Mouse (Mus musculus) heart, embryonic 13.5 days (tissue): ENCODE data around the gene Lgalsl. TPM values are rescaled to one million over a fixed set of nuclear protein-coding genes. Genes with fewer than 3 reads are reported as not detected.

ENCODE experiments used
- ATAC-seq: fragments of 200-750 bp; cut with Nextera tagmentation; 2 replicates; pipeline ENCODE4 v1.8.0; 2017; ENCODE audit warnings: moderate TSS enrichment; ENCODE audit not compliant: insufficient number of reproducible peaks, low FRiP score, low TSS enrichment; ENCODE audit errors: extremely low read depth
- H3K27ac ChIP-seq: fragments of 300-500 bp; sonication (generic); replicated peaks from 2 replicates; pipeline ENCODE4 v1.5.1; 2015; ENCODE audit warnings: moderate library complexity, mild to moderate bottlenecking, inconsistent platforms
- H3K27me3 ChIP-seq: fragments of 300-500 bp; sonication (generic); replicated peaks from 2 replicates; pipeline ENCODE4 v1.6.1; 2015; ENCODE audit warnings: mild to moderate bottlenecking, inconsistent platforms
- H3K36me3 ChIP-seq: fragments of 300-500 bp; sonication (generic); 2 replicates; pipeline ENCODE4 v1.6.1; 2015; ENCODE audit warnings: mild to moderate bottlenecking, inconsistent platforms
- H3K4me1 ChIP-seq: fragments of 300-500 bp; sonication (generic); 2 replicates; pipeline ENCODE4 v1.6.1; 2015; ENCODE audit warnings: inconsistent platforms
- H3K4me2 ChIP-seq: fragments of 300-500 bp; sonication (generic); 2 replicates; pipeline ENCODE4 v1.6.1; 2015; ENCODE audit warnings: inconsistent platforms, mild to moderate bottlenecking, moderate library complexity
- H3K4me3 ChIP-seq: fragments of 300-500 bp; sonication (generic); 2 replicates; pipeline ENCODE4 v1.5.1; 2015; ENCODE audit warnings: moderate library complexity, mild to moderate bottlenecking, inconsistent platforms
- H3K9ac ChIP-seq: fragments of 300-500 bp; sonication (generic); 2 replicates; pipeline ENCODE4 v1.6.1; 2015; ENCODE audit warnings: inconsistent platforms, mild to moderate bottlenecking, moderate library complexity
- H3K9me3 ChIP-seq: fragments of 300-500 bp; sonication (generic); 2 replicates; pipeline ENCODE4 v1.6.1; 2016; ENCODE audit warnings: inconsistent platforms
- WGBS: fragments of 180-500 bp; shearing (Covaris S2); methylation state at CpG from one replicate; pipeline ENCODE4 v1.1.7; 2015; ENCODE audit warnings: mixed read lengths; 5-methylcytosine and 5-hydroxymethylcytosine counted together
- polyA plus RNA-seq: library from polyadenylated mRNA; unstranded; fragments of >200 nt; fragmentation: Nextera tagmentation; extraction: Ambion mirVana; gene quantifications from 2 replicates; pipeline ENCODE4 v1.2.1, GENCODE M21; 2015

Lgalsl gene
- polyA plus RNA-seq, 1 experiment from 2014 or later = 35.1 TPM

DNA sequence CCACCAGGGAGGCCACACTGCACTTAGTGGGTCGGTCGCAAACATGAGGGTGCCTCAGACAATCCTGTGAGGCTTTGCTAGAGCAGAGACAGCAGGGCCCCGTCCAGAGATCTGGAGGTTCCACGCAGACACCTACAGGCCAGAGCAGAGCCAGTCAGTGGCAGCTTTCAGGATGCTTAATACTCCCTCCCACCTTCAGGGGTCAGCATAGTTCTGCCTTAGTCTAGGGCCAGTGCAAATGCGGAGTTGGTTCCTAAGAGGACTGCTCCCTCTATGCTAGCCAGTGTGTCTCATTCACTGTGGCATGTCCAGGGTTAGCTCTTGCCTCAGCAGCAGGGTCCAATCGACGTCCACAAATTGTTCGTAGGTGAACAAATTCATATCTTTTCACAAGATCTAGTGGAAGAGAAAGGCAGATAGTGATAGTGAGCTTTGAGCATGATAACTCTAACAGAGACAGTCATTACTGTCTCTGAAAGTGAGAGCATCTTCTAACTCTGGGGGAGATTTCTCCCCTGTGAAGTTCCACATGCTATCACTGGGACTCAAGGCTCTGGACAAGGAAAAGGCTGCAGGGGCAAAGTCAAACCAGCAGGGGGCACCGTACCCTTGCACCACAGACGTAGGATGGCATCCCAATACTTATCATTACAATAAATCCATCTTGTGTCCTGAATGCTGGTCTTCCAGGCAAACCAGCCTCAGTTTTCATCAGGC lies 36.5 kb downstream of the Lgalsl start:
- H3K36me3 ChIP-seq = no peaks in the 10 kb centered on the region
- peaks cover 3% of the 10 kb centered on the region; the same call in 1 of the 2 replicates for H3K4me1 ChIP-seq
- no peak overlapping the region for H3K4me3 ChIP-seq
- no peak overlapping the region for H3K27ac ChIP-seq
- H3K9ac ChIP-seq = no peak overlapping the region
- peak; percentile 46; the same call in 1 of the 2 replicates for ATAC-seq
- WGBS = 33% methylated on average over 10 of the region's 10 CpGs
- H3K4me2 ChIP-seq = no peak overlapping the region
- H3K27me3 ChIP-seq = no peaks in the 10 kb centered on the region
- H3K9me3 ChIP-seq = no peaks in the 10 kb centered on the region

DNA sequence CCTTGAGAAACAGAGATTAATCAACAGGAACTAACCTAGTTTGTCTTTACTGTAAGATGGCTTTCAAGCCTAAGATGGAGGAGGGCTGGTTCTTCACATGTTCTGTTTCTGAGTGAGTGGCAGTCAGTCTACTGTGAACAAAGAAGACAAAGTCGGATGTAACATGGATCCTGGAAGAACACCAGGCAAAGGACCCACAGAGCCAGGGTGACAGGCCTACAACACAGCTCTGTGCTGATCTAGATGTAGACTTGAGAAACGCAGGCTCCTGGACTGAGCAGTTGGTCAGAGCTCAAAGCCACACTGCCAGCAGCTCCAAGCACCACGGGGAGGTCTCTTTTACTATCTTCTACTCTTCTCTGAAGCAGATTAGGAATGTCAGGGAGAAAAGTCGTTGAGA lies 37.2 kb downstream of the Lgalsl start:
- H3K4me3 ChIP-seq = no peak overlapping the region
- no peak overlapping the region for H3K4me2 ChIP-seq
- H3K27ac ChIP-seq = no peak overlapping the region
- H3K4me1 ChIP-seq = peaks cover 3% of the 10 kb centered on the region; the same call in 1 of the 2 replicates
- 53% methylated on average over 4 of the region's 4 CpGs for WGBS
- H3K9me3 ChIP-seq = no peaks in the 10 kb centered on the region
- H3K27me3 ChIP-seq = no peaks in the 10 kb centered on the region
- no peak overlapping the region for H3K9ac ChIP-seq
- no peak for ATAC-seq
- H3K36me3 ChIP-seq = no peaks in the 10 kb centered on the region

DNA sequence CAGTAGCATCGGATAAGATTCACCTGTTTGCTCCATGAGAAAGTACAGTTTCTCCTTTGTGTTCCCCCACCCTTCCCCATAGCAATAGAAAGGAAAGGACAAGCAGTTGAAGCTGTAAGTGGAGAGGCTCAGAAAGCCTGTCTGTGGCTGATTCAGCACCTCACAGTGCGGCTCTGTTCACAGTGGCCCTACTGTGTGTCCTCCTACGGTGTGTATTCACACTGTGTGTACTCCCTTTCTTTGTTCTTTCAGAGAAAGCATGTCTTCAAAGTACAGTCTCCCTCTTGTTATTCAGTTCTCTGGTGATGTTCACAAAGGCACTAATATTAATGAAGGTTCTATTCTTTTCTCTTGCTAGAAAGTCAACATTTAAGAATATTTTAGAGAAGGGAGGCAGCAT lies 38.2 kb downstream of the Lgalsl start:
- H3K27ac ChIP-seq = no peak overlapping the region
- no peaks in the 10 kb centered on the region for H3K9me3 ChIP-seq
- ATAC-seq = no peak
- no peak overlapping the region for H3K4me3 ChIP-seq
- H3K4me1 ChIP-seq = peaks cover 3% of the 10 kb centered on the region; the same call in 1 of the 2 replicates
- no peaks in the 10 kb centered on the region for H3K36me3 ChIP-seq
- H3K27me3 ChIP-seq = no peaks in the 10 kb centered on the region
- WGBS = 74% methylated on average over 3 of the region's 3 CpGs
- H3K9ac ChIP-seq = no peak overlapping the region
- no peak overlapping the region for H3K4me2 ChIP-seq

DNA sequence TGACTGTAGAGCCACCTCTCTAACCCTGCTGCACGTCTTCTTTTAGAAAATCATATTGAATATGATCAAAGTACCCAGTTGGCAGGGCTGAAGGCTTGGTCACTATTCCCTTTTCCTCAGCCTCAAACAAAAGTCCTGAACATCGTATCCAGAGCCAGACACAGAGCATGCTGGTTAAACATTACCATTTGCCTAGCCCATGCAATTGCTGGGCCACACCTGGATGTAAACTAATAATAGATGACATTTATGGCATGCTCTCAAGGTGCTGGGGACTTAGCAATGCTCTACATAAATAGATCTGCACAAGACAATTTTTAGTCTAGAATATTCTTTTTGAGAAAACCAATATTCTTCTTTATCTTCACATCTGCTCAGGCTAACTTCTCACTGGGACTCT lies 39.5 kb downstream of the Lgalsl start:
- WGBS = 71% methylated on average over 2 of the region's 2 CpGs
- peaks cover 3% of the 10 kb centered on the region; the same call in 1 of the 2 replicates for H3K4me1 ChIP-seq
- H3K9me3 ChIP-seq = no peaks in the 10 kb centered on the region
- H3K27me3 ChIP-seq = no peaks in the 10 kb centered on the region
- no peak overlapping the region for H3K9ac ChIP-seq
- no peak overlapping the region for H3K27ac ChIP-seq
- no peak for ATAC-seq
- H3K4me3 ChIP-seq = no peak overlapping the region
- no peaks in the 10 kb centered on the region for H3K36me3 ChIP-seq
- no peak overlapping the region for H3K4me2 ChIP-seq

DNA sequence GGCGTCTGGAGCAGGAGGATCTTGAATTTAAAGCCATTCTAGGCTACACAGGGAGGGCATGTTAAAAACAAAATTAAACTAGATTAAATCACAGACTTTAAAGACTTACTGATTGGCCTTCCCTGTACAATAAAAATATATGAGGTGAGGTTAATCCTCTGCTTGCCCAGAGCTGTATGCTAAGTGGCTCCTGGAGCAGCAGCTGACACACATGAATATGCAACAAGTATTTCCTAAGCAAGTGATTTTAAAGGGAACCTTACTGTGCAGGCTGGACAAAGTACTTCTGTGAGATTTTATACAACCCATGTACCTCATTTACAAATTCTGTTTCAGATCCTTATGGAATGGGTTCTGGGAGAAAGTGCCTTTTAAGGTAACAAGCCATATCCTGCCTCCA lies 41.8 kb downstream of the Lgalsl start:
- Histone ChIP-seq H3K4me3 (no peak overlapping the region), H3K36me3 (no peaks in the 10 kb centered on the region), H3K27ac (no peak overlapping the region), H3K9me3 (peaks cover 11% of the 10 kb centered on the region), H3K27me3 (no peaks in the 10 kb centered on the region), H3K9ac (no peak overlapping the region), H3K4me2 (no peak overlapping the region), H3K4me1 (no peaks in the 10 kb centered on the region)
- no peak for ATAC-seq
- 60% methylated on average over 1 of the region's 1 CpGs for WGBS

DNA sequence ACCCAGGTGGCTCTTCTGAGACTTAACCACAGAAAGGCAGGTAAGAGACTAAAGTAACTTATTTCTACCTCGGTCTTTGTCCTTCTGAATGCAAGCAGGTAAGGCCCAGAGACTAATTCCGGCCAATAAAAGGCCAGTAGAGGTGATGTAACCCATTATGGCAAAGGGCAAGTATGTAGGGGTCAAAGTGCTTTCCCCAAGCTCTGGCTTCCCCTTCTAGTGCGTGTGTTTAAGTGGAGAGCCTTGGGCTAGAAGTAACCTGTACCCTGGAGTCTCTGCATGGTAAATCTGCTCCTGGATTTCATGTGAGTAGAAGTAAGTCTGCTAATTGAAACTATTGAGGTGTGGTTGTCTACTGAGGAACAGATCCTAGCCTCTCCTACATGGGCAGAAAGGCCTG lies 42.8 kb downstream of the Lgalsl start:
- H3K4me1 ChIP-seq = no peaks in the 10 kb centered on the region
- no peaks in the 10 kb centered on the region for H3K36me3 ChIP-seq
- H3K27ac ChIP-seq = no peak overlapping the region
- no peak overlapping the region for H3K4me3 ChIP-seq
- WGBS = 78% methylated on average over 3 of the region's 3 CpGs
- no peaks in the 10 kb centered on the region for H3K27me3 ChIP-seq
- no peak overlapping the region for H3K9ac ChIP-seq
- peaks cover 11% of the 10 kb centered on the region for H3K9me3 ChIP-seq
- ATAC-seq = no peak
- no peak overlapping the region for H3K4me2 ChIP-seq

DNA sequence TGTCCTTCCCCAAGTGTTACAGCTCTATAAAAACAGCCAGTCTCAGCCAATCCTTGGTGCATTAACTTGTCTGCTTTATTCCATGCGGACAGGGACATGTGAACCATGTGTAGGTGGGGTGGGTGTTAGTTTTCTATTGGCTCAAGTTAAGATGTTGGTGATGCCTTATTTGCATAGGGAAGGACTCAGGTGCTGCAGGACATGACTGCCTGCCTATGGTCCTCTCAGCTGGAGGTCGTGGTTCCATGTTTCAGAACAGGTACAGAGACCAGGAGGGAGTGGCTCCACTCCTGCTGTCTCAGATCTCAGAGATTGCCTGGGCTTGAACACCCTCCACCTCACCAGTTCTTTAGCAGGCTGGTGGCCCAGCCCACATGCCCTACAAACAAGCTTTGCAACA lies 44.7 kb downstream of the Lgalsl start:
- Histone ChIP-seq H3K9me3 (peaks cover 11% of the 10 kb centered on the region), H3K4me1 (no peaks in the 10 kb centered on the region), H3K27me3 (no peaks in the 10 kb centered on the region), H3K36me3 (no peaks in the 10 kb centered on the region), H3K9ac (no peak overlapping the region), H3K4me3 (no peak overlapping the region), H3K27ac (no peak overlapping the region), H3K4me2 (no peak overlapping the region)
- 58% methylated on average over 2 of the region's 2 CpGs for WGBS
- no peak for ATAC-seq

DNA sequence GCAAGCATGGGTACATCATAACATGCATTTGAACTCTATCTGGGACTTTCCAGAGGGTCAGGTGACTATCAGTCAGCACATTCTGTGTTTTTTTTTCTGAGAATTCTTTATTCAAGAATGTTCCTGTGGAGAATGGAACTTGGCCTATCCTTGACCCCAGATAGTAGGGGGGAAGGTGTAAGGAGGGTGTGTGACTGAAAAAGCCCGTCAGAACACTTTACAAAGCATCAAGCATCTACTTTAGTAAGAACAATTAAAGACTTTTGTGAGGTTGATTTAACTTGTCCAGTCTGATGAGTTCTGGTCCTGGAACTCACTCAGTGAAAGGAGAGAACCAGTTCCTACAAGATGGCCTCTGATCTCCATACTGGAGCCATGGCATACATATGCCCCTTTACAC lies 45.7 kb downstream of the Lgalsl start:
- H3K4me3 ChIP-seq = no peak overlapping the region
- H3K27ac ChIP-seq = no peak overlapping the region
- no peak overlapping the region for H3K4me2 ChIP-seq
- H3K9me3 ChIP-seq = peaks cover 11% of the 10 kb centered on the region
- H3K36me3 ChIP-seq = no peaks in the 10 kb centered on the region
- WGBS = 67% methylated on average over 1 of the region's 1 CpGs
- no peaks in the 10 kb centered on the region for H3K4me1 ChIP-seq
- H3K27me3 ChIP-seq = no peaks in the 10 kb centered on the region
- no peak overlapping the region for H3K9ac ChIP-seq
- no peak for ATAC-seq

DNA sequence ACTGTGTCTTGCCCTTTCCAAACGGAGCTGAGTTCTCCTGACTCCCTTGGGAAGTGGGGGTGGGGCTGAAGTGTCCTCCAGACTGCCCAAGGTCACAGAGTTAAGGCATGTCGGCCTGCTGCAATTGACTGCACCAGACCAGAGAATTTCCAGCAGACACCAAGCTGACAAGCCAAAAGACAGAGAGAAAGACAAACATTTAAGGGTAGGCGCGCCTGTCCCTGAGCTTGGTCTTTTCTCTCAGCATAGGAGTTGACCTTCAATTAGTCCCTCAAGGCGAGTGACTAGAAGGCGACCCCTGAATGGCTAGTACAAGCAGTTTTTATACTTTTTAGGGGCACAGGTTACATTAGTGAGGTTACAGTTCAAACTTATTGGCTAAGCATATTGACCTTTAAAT lies 46.1 kb downstream of the Lgalsl start:
- no peak overlapping the region for H3K9ac ChIP-seq
- H3K27ac ChIP-seq = no peak overlapping the region
- WGBS = 71% methylated on average over 6 of the region's 6 CpGs
- H3K4me2 ChIP-seq = no peak overlapping the region
- H3K4me3 ChIP-seq = no peak overlapping the region
- H3K27me3 ChIP-seq = no peaks in the 10 kb centered on the region
- H3K9me3 ChIP-seq = peaks cover 11% of the 10 kb centered on the region
- H3K4me1 ChIP-seq = no peaks in the 10 kb centered on the region
- no peak for ATAC-seq
- H3K36me3 ChIP-seq = no peaks in the 10 kb centered on the region

DNA sequence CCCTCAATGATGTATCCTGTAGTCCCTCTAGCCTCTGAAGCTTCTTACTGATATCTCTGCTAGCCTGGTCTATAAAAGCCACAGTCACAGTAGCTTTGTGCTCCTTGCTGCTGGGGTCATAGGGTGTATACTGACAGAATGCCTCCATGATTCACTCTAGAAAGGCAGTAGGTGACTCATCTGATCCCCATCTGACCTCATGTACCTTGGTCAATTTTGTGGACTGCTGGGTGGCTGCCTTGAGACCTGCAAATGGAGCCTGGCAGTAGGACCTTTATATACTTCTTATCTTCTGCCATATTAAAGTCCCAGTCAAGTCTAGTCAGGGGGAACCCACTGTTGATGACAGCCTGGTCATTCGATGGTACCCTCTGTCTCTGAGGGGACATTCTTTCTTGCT lies 47.4 kb downstream of the Lgalsl start:
- no peak overlapping the region for H3K27ac ChIP-seq
- no peak for ATAC-seq
- no peaks in the 10 kb centered on the region for H3K27me3 ChIP-seq
- peaks cover 2% of the 10 kb centered on the region; the same call in 1 of the 2 replicates for H3K4me1 ChIP-seq
- H3K36me3 ChIP-seq = no peaks in the 10 kb centered on the region
- no peak overlapping the region for H3K4me3 ChIP-seq
- 86% methylated on average over 1 of the region's 1 CpGs for WGBS
- no peak overlapping the region for H3K9ac ChIP-seq
- peaks cover 11% of the 10 kb centered on the region for H3K9me3 ChIP-seq
- H3K4me2 ChIP-seq = no peak overlapping the region

DNA sequence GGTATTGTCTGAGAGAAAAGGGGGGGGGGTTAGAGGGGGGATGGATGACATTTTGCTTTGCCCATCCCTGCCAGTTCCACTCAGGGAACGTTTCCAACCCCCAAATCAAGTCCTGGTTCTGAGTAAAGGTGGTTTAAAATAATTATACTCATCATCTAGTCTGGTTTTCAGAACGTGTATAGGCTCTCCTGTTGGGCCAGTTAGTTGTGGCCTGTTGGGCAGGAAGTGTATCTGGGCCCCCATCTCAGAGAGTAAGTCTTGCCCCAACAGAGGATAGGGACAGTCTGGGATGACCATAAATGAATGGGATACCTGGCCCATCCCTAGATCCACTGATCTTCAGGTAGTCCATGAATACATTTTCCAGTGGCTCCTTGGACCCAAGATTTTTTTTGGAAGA lies 48.2 kb downstream of the Lgalsl start:
- no peak overlapping the region for H3K27ac ChIP-seq
- no peak overlapping the region for H3K4me2 ChIP-seq
- peaks cover 11% of the 10 kb centered on the region for H3K9me3 ChIP-seq
- H3K9ac ChIP-seq = no peak overlapping the region
- H3K36me3 ChIP-seq = no peaks in the 10 kb centered on the region
- ATAC-seq = no peak
- no peak overlapping the region for H3K4me3 ChIP-seq
- H3K4me1 ChIP-seq = peaks cover 5% of the 10 kb centered on the region; the same call in 1 of the 2 replicates
- H3K27me3 ChIP-seq = no peaks in the 10 kb centered on the region
- WGBS = 58% methylated on average over 2 of the region's 2 CpGs

DNA sequence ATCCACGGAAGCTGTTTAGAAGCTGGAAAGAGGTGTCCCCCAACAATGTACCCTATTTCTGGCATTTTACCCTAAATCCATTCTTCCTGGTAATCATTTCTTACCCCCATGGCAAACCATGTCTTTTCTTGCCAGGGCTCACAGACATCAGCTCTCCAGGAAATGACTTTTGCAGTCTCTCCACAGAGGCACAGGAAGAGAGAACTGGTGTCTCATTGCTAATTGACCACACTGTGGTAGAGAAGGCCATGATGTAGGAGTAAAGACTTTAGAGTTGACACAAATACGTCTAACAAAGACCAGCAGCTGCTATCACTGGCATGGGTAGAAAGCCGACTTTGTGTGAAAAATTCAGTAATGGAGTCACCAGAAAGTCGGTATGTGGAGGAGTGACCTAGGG lies 50.5 kb downstream of the Lgalsl start:
- 75% methylated on average over 4 of the region's 4 CpGs for WGBS

More for the DNA sequence above, 50.5 kb downstream of the Lgalsl start:
- H3K36me3 ChIP-seq = no peaks in the 10 kb centered on the region
- H3K27ac ChIP-seq = no peak overlapping the region
- H3K9ac ChIP-seq = no peak overlapping the region
- H3K4me2 ChIP-seq = no peak overlapping the region
- ATAC-seq = no peak
- H3K27me3 ChIP-seq = no peaks in the 10 kb centered on the region
- H3K4me3 ChIP-seq = no peak overlapping the region
- peaks cover 5% of the 10 kb centered on the region; the same call in 1 of the 2 replicates for H3K4me1 ChIP-seq
- peaks cover 11% of the 10 kb centered on the region for H3K9me3 ChIP-seq
